Mouse (Mus musculus) lung, embryonic 14.5 days (tissue): Measurements from ENCODE around the gene Kcnk16. TPM values are rescaled to one million over a fixed set of nuclear protein-coding genes. Genes with fewer than 3 reads are reported as not detected.
A peak's percentile ranks its signal among the peaks of the same experiment; 100 is the strongest.
"Not testable (repeated sequence)": the region's sequence is repeated elsewhere in the genome, so short reads cannot be mapped to it uniquely, and the experiment has no call there.

ENCODE experiments used
- ATAC-seq: fragments of 200-750 bp; cut with Nextera tagmentation; 2 replicates; pipeline ENCODE4 v1.8.0; 2017; ENCODE audit warnings: mild to moderate bottlenecking, moderate TSS enrichment, moderate library complexity; ENCODE audit not compliant: insufficient read depth
- DNase-seq: peaks from one replicate; pipeline ENCODE4 v3.0.0-alpha.2; 2015
- H3K27ac ChIP-seq: fragments of 300-500 bp; sonication (generic); 2 replicates; pipeline ENCODE4 v1.5.1; 2014; ENCODE audit warnings: low read depth, mild to moderate bottlenecking, moderate library complexity
- H3K27me3 ChIP-seq: fragments of 300-500 bp; sonication (generic); 2 replicates; pipeline ENCODE4 v1.6.1; 2014; ENCODE audit warnings: low read length, control low read depth; ENCODE audit not compliant: insufficient read depth
- H3K36me3 ChIP-seq: fragments of 300-500 bp; sonication (generic); 2 replicates; pipeline ENCODE4 v1.6.1; 2014; ENCODE audit warnings: control low read depth; ENCODE audit not compliant: insufficient read depth
- H3K4me1 ChIP-seq: fragments of 300-500 bp; sonication (generic); 2 replicates; pipeline ENCODE4 v1.6.1; 2014; ENCODE audit warnings: antibody characterized with exemption, control low read depth; ENCODE audit not compliant: insufficient read depth
- H3K4me2 ChIP-seq: fragments of 300-500 bp; sonication (generic); 2 replicates; pipeline ENCODE4 v1.6.1; 2014; ENCODE audit warnings: mild to moderate bottlenecking
- H3K4me3 ChIP-seq: fragments of 300-500 bp; sonication (generic); 2 replicates; pipeline ENCODE4 v1.5.1; 2014; ENCODE audit warnings: low read depth, low read length
- H3K9ac ChIP-seq: fragments of 300-500 bp; sonication (generic); 2 replicates; pipeline ENCODE4 v1.6.1; 2014
- H3K9me3 ChIP-seq: fragments of 300-500 bp; sonication (generic); 2 replicates; pipeline ENCODE4 v1.6.1; 2016; ENCODE audit warnings: low read depth, low read length, control low read depth
- CTCF ChIP-seq: IDR thresholded peaks from 2 replicates; pipeline ENCODE4 v1.5.1; 2016; ENCODE audit warnings: antibody characterized with exemption, low read depth
- WGBS: fragments of 180-500 bp; shearing (Covaris S2); extraction: QIAGEN DNeasy Blood & Tissue Kit; methylation state at CpG from one replicate; pipeline ENCODE4 v1.1.7; 2014; 5-methylcytosine and 5-hydroxymethylcytosine counted together
- polyA plus RNA-seq: library from polyadenylated mRNA; unstranded; fragments of >200 nt; fragmentation: Nextera tagmentation; extraction: Ambion mirVana; gene quantifications from 2 replicates; pipeline ENCODE4 v1.2.1, GENCODE M21; 2014

Kcnk16 gene
- 2.6 and 3.0 TPM in 2 replicates for polyA plus RNA-seq

- WGBS, result 37% methylated on average over 6 of the region's 6 CpGs
- ATAC-seq (peak; percentile 70; the same call in 1 of the 2 replicates), DNase-seq (no peak)
- H3K4me3 ChIP-seq, result no peak within 1 kb of the TSS
- H3K9me3 ChIP-seq, result no peaks in the 10 kb centered on the region; the same call in 1 of the 2 replicates
- H3K27me3 ChIP-seq, result no peaks in the 10 kb centered on the region
- TF ChIP-seq CTCF, result no peak
- no peaks in the 10 kb centered on the region for H3K36me3 ChIP-seq
- H3K4me1 ChIP-seq, result no peaks in the 10 kb centered on the region
- peak within 1 kb of the TSS; percentile 26; the same call in 1 of the 2 replicates for H3K27ac ChIP-seq
- H3K4me2 ChIP-seq, result 0 out of 2 replicates have a peak within 1 kb of the TSS, but pooled peaks have one; percentile 29
- H3K9ac ChIP-seq, result no peak within 1 kb of the TSS
These were observed at the start of gene Kcnk16 for GRCm38 (mm10) chr14:20269082-20269809. Gene Kcnk16, minus strand, starts transcription at chr14:20269199.

- H3K27me3 ChIP-seq, result no peaks in the 10 kb centered on the region
- peaks cover 34% of the 10 kb centered on the region for H3K36me3 ChIP-seq
- H3K27ac ChIP-seq, result no peak overlapping the region
- H3K4me2 ChIP-seq, result no peak overlapping the region
- WGBS, result 47% methylated on average over 1 of the region's 1 CpGs
- no peaks in the 10 kb centered on the region for H3K9me3 ChIP-seq
- no peak for ATAC-seq
- no peak overlapping the region for H3K9ac ChIP-seq
- no peak for TF ChIP-seq CTCF
- DNase-seq, result no peak
- no peaks in the 10 kb centered on the region for H3K4me1 ChIP-seq
- H3K4me3 ChIP-seq, result no peak overlapping the region
These were observed 46.1 kb upstream of the Kcnk16 start for GRCm38 (mm10) chr14:20315137-20315536.

DNA sequence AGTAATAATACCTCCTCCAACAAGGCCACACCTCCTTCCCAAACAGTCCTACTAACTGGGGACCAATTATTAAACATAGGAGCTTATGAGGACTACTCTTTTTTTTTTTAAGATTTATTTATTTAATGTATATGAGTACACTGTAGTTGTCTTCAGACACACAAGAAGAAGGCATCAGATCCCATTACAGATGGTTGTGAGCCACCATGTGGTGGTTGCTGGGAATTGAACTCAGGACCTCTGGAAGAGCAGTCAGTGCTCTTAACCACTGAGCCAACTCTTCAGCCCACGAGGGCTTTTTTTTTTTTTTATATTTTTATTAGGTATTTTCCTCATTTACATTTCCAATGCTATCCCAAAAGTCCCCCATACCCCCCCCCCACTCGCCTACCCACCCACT lies 36.1 kb upstream of the Kcnk16 start:
- H3K9me3 ChIP-seq, H3K4me2 ChIP-seq, DNase-seq, H3K4me3 ChIP-seq, H3K27me3 ChIP-seq, ATAC-seq, H3K4me1 ChIP-seq, H3K27ac ChIP-seq, H3K9ac ChIP-seq: not testable (repeated sequence)
- H3K36me3 ChIP-seq, result peaks cover 16% of the 10 kb centered on the region; the same call in 1 of the 2 replicates
- 65% methylated on average over 2 of the region's 2 CpGs for WGBS
- TF ChIP-seq CTCF, result peak; percentile 23; the same call in 1 of the 2 replicates

- no peak for TF ChIP-seq CTCF
- Histone ChIP-seq H3K4me1 (no peaks in the 10 kb centered on the region), H3K9ac (no peak overlapping the region), H3K4me2 (no peak overlapping the region), H3K4me3 (no peak overlapping the region), H3K27ac (no peak overlapping the region), H3K9me3 (no peaks in the 10 kb centered on the region), H3K36me3 (no peaks in the 10 kb centered on the region), H3K27me3 (no peaks in the 10 kb centered on the region)
- DNase-seq, result no peak
- 71% methylated on average over 3 of the region's 3 CpGs for WGBS
- ATAC-seq, result no peak
These were observed 29.1 kb upstream of the Kcnk16 start for GRCm38 (mm10) chr14:20298131-20298530.

DNA sequence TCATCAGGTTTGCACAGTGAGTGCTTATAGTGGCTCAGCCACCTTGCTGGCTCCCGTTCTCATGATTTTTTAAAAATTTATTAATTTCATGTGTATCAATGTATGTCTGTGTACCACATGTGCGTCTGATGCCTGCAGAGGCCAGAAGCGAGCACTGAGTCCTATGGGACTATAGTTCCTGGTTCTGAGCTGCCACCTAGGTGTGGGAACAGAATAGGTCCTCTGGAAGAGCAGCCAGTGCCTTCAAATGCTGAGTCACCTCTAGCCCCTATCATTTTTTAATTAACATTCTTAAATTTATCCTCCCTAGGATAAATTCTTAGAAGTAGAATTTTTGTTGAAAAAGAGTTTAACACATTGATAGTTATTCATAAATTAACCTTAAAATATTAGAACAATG lies 28.6 kb upstream of the Kcnk16 start:
- H3K36me3 ChIP-seq, result no peaks in the 10 kb centered on the region
- no peak for TF ChIP-seq CTCF
- H3K4me2 ChIP-seq, result no peak overlapping the region
- 84% methylated on average over 3 of the region's 3 CpGs for WGBS
- H3K27me3 ChIP-seq, result no peaks in the 10 kb centered on the region
- no peak overlapping the region for H3K27ac ChIP-seq
- ATAC-seq (no peak), DNase-seq (no peak)
- no peaks in the 10 kb centered on the region for H3K4me1 ChIP-seq
- H3K4me3 ChIP-seq, result no peak overlapping the region
- H3K9me3 ChIP-seq, result no peaks in the 10 kb centered on the region
- H3K9ac ChIP-seq, result no peak overlapping the region

GRCm38 (mm10) chr14:20294947-20295346 lies 25.9 kb upstream of the Kcnk16 start:
- no peak for TF ChIP-seq CTCF
- Histone ChIP-seq H3K4me3 (peak overlapping the region; percentile 49), H3K4me2 (peak overlapping the region; percentile 73), H3K9ac (peak overlapping the region; percentile 52), H3K27me3 (no peaks in the 10 kb centered on the region), H3K9me3 (no peaks in the 10 kb centered on the region), H3K4me1 (no peaks in the 10 kb centered on the region), H3K27ac (no peak overlapping the region), H3K36me3 (no peaks in the 10 kb centered on the region)
- 38% methylated on average over 8 of the region's 8 CpGs for WGBS
- peak; percentile 45; the same call in 1 of the 2 replicates for ATAC-seq
- DNase-seq, result no peak

DNA sequence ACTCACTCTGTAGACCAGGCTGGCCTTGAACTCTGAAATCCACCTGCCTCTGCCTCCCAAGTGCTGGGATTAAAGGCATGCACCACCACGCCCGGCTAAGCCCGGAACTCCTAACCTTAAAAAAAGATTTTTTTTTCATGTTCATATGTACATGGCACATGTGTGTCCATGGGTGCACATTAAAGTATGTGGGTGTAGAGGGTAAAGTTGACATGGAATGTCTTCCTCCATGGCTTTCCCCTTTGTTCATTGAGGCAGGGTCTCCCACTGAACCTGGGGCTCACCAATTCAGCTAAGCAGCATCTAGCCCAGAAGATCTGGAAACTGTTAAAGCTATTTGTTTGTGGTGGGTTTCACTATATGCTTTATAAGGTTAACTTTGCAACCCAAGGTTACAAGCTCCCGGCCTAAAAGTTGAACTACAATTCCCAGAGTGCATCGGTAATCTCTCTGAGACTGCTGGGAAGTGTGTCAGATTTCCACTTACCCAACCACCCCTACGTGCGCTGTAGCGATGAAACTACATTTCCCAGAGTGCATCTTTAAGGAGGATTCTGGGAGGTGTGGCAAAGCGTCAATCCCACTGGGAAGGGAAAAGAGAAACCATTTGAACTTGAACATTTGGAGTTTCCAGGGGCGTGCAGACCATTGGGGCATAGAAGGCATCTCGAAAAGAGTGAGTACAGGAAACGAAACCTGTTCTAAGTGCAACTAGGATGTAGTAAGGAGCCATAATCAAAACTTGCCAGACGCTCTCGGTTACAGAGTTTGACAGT lies 25.3 kb upstream of the Kcnk16 start, which contains the start of gene Nudt13:
Gene Nudt13, plus strand, starts transcription at position 581 of the 776 bp plus-strand sequence.
- 21% methylated on average over 14 of the region's 14 CpGs for WGBS

More for the DNA sequence above, 25.3 kb upstream of the Kcnk16 start, which contains the start of gene Nudt13:
- TF ChIP-seq CTCF, result no peak
- Histone ChIP-seq H3K27ac (no peak within 1 kb of the TSS), H3K27me3 (no peaks in the 10 kb centered on the region), H3K36me3 (no peaks in the 10 kb centered on the region), H3K9ac (peak within 1 kb of the TSS; percentile 52), H3K9me3 (no peaks in the 10 kb centered on the region), H3K4me3 (peak within 1 kb of the TSS; percentile 49), H3K4me2 (peak within 1 kb of the TSS; percentile 73), H3K4me1 (no peaks in the 10 kb centered on the region)
- peak; percentile 98 for ATAC-seq
- DNase-seq, result peak; percentile 97
